Mouse (Mus musculus) layer of hippocampus, postnatal 36 days (tissue): ENCODE results near the gene Nudt3. TPM values are rescaled to one million over a fixed set of nuclear protein-coding genes. Genes with fewer than 3 reads are reported as not detected.
"Not testable (repeated sequence)": the region's sequence is repeated elsewhere in the genome, so short reads cannot be mapped to it uniquely, and the experiment has no call there.

Source experiments
- DNase-seq, 2 experiments: peaks; one replicate each; pipeline ENCODE4 v3.0.0; 2022
- total RNA-seq, 2 experiments: library from RNA; stranded (reverse); gene quantifications; 2 replicates each; pipeline ENCODE4 v1.2.3; 2021

The Nudt3 gene
- 100 to 1,000 TPM; 564 to 566 TPM for total RNA-seq

DNA sequence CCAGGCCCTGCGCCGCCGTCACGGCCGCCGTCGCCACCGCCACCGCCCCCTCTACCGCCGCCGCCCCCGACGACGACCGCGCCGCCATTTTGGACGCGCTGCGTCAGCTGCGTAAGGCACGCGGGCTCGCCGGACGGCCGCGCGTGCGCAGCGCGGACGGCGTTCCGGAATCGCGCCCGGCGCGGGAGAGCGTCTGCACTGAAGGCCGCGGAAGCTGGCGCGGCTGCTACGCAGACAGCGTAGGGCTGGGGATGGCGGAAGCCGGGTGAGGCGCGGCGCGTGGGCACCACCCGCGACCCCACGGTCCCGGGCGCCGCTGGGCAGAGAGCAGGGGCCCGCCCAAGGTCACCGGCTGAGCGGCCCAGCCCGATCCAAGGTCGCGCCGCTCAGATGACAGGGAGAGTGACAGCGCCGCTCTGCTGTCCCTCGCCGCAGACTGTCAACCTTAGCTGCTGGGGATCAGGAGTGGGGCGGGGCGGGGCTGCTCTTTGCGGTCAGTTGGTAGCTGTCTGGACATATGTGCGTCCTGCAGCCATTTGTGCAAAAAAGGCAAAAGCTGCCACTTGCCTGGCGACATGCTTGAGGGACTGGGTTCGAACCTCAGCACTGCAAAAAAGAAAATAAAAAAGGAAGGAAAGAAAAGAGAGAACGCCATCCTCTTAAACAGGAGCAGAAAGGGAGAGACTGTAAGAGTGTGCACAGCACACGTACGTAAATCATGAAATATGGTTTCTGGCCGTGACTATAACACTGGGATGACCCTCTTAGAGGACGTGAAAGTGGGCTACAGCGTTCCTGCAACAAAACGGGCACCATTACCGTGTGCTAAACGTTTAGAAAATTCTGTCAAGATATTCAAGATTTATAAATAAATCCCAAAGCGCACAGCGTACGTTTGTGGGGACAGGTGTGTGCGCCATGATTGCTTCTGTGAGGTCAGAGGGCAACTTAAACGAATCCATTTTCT is at the start of gene Nudt3:
TSS of gene Nudt3 (minus strand) at position 136 of the 967 bp plus-strand sequence.
- peak; percentile 90 to 91 for DNase-seq

DNA sequence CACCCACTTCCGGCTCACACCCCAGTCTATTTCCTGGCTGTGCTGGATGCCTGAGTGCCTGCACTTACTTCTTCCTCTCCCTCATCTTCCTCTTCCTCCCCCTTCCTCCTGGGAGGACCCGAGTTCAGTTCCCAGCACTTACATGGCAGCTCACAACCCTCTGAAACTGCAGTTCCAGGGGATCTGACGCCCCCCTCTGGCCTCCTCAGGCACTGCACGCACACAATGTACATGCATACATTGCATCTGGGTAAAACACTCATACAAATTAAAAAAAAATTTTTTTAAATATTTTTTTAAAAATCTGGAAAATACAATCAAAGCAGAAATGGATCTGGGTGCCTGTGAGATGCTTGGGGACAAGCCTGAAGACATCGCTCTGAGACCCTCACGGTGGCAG is 48.4 kb upstream of the Nudt3 start:
- no peak for DNase-seq

DNA sequence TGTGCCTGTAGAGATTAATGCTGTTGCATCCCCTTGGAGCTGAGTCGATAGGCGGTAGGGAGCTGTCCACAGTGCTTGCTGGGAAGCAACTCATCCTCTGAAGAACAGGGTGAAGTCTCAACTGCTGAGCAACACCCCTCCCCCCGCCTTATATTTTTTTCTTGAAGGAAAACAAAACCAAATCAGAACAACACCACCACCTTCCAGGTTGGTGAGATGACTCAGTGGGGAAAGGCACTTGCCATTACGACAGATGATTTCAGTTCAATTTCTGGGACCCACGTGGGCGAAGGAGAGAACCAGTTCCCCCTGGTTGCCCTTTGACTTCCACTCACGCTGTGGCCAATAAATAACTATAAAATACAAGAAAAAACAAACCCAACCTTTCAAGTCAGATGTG is 35.5 kb upstream of the Nudt3 start:
- DNase-seq: no peak

DNA sequence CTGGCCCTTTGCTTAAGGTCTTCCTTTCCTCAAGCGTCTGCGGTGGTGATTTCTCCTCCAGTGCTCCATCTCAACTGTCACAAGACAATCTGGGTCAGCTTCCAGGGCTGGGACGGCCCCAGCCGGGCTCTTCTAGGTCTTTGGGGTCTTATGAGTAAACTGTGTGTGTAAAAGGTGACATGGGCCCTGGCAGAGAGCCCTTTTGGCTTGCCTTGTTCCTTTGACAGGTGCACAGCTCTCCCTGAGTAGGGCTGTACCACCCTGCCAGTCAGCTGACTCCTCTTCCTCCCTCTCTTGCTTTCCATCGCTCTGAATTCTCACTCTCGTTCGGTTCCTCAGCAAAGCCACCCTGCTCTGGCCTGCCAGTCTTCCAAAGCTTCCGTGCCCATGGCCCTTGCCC is 33.8 kb upstream of the Nudt3 start:
- no peak for DNase-seq

DNA sequence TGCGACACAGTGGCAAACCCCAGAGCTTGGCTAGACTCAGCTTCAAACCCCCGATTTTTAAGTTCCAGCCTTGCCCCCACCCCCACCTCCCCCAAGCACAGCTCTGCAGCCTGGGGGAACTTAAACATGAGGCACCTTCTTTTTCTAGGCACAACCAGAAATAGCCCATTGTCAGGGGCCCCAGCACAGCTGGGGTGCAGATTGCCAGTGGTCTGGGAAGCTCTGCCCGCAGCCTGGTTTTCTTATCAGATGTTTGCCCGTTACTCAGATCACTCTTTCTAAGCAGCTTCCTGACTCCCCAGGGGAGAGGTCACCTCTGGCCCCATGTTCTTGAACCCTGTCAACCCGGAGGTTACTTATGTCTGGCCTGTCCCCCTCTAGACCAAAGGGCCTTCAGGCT is 33.1 kb upstream of the Nudt3 start:
- no peak for DNase-seq

DNA sequence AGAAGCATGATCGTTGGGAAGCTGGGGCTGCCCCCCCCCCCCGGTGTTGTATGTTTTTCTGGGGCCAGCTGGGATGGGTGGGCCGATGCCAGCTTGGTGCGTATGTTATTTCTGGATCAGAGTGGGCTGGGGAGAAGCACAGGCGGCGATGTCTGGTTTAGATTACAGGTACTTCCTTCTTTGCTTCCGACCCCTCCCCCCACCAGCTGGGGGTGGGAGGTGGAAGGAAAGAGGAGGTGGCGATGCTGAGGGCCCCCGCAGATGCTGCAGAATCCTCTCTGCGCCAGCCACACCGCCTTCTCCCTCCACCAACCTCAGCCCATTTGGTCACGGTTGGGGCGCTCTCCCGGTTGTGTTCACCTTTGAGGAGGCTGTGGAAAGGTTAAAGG is 32.7 kb upstream of the Nudt3 start:
- peak in 1 of 2 experiments; percentile 77 for DNase-seq

DNA sequence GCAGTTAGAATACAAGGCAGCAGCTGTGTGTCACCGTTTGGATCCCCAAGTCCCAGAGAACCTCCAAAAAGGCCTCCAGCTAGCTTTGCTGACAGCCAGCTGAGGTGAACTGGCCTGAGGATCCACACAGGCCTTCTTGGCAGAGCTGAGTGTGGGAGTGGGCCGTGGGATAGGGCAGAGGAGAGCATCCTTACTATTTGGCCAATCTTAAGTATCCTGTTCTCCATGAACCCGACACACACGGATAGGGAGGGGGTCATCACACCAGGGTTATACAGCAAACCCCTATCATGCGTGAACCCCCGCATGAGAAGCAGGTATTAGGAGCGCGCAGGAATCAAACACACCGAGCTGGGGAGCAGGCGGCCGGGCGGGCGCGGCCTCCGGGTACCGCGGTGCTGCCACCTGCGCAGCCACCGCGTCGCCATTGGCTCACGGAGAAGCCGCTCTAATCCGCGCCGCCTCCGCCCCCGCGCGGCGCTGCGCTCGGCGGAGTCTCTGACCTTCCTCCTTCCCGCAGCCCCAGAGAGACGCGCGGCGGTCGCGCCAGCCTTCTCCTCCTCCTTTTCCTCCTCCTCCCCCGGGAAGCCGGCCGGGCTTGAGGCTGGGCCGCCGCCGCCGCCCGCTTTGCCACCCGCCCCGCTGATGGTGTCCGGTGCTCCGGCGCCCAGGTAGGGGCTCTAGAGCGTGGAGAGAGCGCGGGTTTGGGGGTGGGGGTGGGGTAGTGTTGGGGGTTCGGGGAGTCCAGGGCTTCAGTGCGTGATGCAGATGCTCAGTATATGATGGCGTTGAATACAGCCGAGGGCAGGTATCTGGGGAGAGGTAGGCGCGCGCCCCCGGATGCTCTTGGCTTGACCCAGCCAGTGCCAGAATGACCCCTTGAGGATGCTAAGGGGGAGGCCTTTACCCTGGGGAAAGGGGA is 32.1 kb upstream of the Nudt3 start, which contains the start of gene Pacsin1:
TSS of gene Pacsin1 (plus strand) at position 421 of the 922 bp plus-strand sequence.
- peak; percentile 64 to 69 for DNase-seq

DNA sequence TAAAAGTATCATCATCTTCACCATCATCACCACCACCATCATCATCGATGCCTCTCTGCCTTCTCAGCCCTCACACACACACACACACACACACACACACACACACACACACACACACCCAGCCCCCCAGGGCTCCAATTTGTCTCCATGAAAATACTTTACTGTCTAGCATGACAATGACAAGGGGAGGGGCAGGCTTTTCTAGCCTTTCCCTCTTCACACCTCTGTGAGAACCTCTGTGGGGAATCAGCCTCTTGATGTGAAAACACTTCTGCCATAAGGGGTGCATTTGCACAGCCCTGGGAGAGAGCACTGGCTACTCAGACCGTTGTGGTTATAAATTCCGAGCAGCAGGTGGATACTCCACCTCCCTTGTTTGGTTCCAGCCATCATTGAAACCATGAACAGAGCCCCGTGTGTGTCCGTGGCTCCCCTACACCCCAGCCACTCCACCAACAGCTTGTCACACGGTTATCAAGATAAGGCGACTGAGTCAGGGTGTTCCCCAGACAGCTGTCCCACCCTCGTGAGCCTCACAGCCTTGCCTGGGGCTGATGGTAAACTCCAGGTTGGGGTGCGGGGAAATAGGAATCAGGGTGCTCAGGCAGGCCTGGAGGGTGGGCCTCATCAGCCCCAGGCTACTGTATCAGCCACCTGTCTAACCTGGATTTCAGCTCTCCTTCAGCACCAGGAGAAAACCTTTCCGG is 30.1 kb upstream of the Nudt3 start:
- no peak for DNase-seq

DNA sequence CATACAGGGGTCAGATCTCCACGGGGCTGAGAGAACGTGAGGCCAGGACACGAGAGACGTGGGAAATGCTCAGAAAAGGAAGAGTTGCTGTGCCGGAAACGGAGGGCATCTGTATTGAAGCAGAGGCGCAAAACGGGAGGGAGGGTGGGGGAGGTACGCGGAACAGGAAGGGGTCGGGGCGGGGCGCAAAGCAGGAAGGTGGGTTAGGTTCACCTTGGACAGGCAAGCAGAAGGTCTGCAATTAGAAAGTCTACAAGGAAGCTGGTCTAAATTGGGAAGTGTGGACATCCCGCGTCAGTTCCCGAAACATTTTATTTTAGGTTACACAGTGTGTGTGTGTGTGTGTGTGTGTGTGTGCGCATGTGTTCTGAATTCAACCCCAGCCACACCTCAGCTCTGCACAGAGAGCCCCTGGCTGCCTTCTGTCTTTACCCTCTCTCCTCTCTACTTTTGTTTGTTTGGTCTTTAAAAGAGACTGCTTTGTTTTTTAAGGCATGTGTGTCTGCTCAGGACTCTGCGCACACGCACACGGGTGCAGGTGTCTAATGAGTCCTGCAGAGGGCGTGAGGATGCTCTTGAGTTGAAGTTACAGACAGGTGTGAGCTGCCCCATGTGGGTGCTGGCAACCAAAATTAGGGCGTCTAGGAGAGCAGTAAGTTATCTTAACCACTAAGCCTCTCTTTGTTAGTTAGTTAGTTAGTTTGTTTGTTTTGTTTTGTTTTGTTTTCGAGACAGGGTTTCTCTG is 28.9 kb upstream of the Nudt3 start:
- no peak for DNase-seq

DNA sequence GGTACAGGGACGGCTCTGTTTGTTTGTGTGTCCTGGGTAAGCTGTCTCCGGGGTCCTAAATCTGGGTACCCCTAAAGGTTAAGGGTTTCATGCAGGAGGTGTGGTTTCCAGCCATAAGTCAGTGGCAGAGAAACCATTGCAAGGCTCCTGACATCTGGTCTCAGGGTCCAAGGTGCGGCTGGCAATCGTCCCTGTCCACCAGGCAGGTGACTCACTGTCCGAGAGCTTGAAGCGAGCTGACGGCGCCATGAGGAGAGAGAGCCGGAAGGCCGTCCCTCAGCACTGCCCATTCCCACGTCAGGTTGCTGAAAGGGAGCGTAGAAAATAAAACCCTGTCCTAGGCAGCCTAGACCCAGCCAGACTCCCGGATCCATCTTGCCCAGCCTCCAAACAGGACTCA is 27.3 kb upstream of the Nudt3 start:
- no peak for DNase-seq

DNA sequence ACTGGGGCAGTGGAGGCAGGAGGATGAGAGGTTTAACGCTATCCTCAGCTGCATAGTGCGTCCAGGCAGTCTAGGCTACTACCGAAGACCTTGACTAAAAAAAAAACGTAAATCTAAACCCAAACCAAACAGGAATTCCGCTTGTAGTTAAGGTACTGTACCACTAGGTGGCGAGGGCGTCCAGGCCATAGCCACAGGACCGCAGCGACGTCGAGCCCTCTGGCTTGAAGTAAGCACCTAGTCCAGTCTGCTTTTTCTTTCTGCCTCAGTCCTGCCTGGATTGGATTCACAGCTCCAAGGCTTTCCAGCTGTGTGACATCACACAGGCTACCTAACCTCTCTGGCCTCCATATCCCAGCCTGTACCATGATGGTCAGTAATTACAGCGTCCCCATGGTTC is 26.9 kb upstream of the Nudt3 start:
- DNase-seq: no peak

DNA sequence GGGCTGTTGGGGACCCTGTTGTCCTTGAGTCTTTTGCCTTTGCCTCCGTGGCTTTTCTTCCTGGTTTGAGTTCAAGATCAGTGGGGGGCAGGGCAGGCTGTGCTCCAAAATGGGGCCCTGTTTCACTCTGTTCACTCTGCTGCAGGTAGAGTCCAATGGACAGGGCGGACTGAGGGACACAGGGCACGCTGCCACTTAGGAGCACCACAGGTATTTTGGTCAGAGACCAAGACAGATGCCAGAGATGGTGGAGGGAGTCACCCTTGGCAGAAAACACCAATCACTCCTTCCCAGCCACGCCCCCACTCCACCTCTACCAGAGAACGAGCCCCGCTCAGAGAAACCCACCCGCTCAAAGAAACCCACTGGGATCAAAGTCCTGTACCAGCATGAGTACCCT is 22.5 kb upstream of the Nudt3 start:
- DNase-seq: no peak

DNA sequence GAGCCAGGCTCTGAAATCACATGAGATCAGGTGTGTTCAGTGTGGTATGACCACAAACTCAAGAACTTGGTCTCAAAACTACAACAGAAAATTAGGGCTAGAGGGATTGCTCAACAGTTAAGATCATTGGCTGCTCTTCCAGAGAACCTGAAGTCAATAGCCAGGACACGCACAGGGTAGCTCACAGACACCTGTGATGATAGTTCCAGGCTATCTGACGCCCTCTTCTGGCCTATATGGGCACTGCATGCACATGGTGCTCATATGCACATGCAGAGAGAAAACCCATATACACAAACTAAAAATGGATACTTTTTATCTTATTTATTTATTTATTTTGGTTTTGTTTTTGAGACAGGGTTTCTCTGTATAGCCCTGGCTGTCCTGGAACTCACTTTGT is 21.3 kb upstream of the Nudt3 start:
- DNase-seq: no peak

DNA sequence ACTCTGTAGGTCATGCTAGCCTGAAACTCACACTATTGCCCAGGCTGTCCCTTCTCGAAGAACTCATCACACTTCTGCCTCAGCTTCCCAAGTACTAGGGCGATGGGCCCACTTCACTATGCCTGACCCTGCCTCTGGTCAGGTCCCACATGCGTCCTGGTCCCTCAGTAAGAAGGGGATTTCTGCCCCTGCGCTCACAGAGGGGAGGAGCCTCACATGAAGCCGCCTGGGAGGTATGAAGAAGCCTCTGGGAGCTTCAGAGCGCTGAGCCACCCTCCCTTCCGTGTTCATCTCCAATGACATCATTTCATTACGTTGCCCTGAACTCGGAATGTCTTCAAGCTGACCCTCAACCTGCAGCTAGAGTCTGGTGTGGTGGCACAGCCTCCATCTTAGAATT is 20.5 kb upstream of the Nudt3 start:
- DNase-seq: no peak

DNA sequence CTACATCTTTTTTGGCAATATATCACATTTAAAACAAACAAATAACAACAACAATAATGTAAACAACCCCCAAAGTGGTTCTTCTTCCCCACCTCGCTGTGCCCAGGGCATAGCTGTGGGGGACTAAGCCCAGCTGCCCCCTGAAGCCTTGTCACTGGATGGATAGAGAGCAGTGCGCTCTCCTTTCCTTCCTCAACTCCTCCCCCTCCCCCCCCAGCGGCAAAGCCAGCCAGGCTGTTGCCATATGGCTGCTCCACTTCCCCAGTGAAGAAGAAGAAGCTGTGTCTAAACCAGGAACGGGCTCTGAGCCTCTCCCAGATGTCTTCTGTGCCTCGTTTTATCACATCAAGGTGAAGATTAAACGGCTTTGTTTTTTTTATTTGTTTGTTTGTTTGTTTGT is 19.8 kb upstream of the Nudt3 start:
- DNase-seq: no peak

DNA sequence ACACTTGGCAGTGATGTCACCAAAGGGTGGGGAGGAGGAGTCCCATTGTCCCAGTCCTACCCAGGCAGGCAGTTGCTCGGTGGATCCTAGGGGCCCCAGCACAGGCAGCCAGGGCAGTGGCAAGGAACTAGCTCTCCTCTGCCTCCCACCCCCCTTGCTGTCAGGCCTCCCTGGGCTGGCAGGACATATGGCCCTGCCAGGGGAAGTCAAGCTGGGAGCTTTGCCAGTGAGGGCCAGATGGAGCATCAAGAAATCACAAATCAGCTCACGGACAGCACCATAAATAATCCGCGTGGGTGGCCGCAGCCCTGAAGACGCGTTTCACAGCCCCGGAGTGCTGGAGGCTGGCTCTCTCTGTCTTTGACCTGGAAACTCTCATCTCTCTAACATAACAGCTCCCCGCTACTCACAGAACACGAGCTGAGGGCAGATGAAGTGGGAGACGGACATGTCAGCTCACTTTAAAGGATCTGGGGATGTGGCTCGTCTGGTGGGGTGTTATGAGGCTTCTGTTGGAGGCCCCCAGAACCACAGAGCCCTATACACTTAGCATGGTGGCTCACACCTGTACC is 19.3 kb upstream of the Nudt3 start:
- peak; percentile 78 to 79 for DNase-seq

DNA sequence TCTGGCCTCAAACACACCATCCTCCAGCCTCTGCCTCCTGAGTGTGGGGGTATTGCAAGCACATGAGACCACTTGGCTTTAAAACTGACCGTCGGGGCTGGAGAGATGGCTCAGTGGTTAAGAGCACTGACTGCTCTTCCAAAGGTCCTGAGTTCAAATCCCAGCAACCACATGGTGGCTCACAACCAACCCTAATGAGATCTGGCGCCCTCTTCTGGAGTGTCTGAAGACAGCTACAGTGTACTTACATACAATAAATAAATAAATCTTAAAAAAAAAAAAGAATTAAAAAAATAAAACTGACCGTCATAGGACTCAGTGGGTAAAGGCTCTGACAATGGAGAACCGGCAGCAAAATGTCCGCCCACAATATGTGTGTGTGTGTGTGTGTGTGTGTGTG is 16.6 kb upstream of the Nudt3 start:
- DNase-seq: not testable (repeated sequence)

DNA sequence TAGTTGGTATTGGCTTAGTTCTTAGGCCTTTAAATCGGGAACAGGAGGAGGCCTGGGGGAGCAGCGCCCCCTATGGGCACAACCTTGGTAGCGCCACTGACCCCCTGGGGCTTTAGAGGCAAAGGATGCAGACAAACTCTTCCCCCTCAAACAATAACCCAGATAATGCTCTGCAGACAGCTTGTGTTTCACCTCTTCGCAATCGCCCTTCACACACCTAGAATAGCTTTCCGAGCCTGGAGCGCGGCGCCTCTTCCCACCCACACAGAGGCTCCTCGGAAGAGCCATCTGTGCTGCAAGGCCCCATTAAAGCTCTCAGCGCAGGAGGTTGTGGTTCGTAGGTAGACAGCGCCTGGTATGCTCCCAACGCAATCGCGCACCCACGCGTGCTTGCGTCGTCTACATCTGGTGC is 15.6 kb upstream of the Nudt3 start:
- peak; percentile 56 to 64 for DNase-seq

DNA sequence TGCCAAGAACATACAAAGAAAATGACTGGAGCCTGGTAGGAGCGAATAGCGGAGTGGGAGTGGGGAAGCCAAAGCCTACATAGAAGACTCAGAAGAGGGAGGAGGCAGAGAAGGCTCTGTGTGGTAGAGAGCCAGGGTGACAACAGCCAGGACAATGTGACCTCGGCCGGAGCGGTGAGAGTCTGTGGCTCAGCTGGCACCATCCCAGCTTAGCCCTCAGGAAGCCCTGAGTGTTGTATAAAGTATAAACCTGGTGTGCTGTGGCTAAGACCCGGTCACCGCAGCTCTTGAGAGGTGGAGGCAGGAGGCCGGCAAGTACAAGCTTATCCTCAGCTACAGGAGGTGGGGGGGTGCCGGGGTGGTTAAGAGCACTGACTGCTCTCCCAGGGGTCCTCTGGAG is 14.0 kb upstream of the Nudt3 start:
- DNase-seq: no peak

DNA sequence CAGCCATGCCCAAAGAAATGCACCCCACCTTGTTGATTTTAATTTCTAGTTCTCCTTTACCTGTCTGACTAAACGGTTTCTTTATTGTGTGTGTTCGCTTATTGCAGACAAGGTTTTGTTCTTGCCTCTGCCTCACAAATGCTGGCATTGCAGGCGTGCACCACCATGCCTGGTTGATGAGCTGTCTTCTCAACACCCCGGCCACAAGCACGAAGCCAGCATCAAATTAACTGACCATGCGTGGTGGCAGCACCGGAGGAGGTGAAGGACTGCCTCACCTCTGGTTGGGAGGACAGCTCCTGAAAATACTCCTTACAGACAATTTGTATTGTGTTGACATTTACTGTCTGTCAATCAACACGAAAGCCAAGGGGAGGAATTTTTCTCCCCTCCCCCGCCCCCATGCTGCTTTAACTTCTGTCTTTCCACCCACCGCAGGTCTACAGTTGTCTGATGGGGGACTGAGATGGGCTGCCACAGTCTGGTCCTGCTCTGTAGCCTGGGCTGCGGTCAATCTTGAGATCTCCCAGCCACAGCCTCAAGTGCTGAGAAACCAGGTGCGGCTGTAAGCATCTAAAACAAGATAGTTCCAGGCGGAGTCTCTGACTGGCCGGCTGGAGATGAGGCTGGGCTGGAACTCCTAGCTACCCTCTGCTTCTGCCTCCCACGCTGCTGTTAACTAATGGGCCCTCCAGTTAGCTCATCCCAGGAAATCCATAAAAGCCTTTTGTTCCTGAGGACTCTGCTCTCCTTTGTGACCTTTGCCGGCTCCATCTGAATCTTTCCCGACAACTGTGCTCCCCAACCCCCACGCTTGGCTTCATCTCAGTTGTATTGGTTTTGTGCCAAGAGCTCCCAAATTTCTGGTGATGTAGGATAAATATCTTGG is 13.1 kb upstream of the Nudt3 start, which contains the start of gene Rps10:
TSS of gene Rps10 (minus strand) at position 538 of the 889 bp plus-strand sequence.
- no peak for DNase-seq
